Mouse (Mus musculus) bone marrow, adult 2 months (tissue): ENCODE results near the gene Snrnp200.

Source experiments
- CTCF ChIP-seq: fragments of 200-500 bp; IDR thresholded peaks from 2 replicates; pipeline ENCODE4 v1.5.1; 2011; ENCODE audit warnings: low read length, control low read depth; ENCODE audit not compliant: control insufficient read depth, insufficient read depth
- POLR2A ChIP-seq: fragments of 200-500 bp; IDR thresholded peaks from 2 replicates; pipeline ENCODE4 v1.6.1; 2011; ENCODE audit warnings: low read depth, mild to moderate bottlenecking, control low read depth, low read length, borderline replicate concordance; ENCODE audit not compliant: control insufficient read depth

- no peak for TF ChIP-seq CTCF
- no peak for TF ChIP-seq POLR2A
These were observed 51.2 kb downstream of the Snrnp200 start for GRCm38 (mm10) chr2:127259340-127259739.
